Mouse (Mus musculus): Measurements from ENCODE around the gene Phyhipl. TPM values are rescaled to one million over a fixed set of nuclear protein-coding genes. Genes with fewer than 3 reads are reported as not detected.

Phyhipl gene
- total RNA-seq, 2 experiments from 2014 or later = not detected

GRCm38 (mm10) chr10:70637640-70638328 lies 18.0 kb downstream of the Phyhipl start:
- ATAC-seq (replicated peaks; ENCODE audit: poor library complexity) = no peak

GRCm38 (mm10) chr10:70635261-70635660 lies 20.5 kb downstream of the Phyhipl start:
- no peak for ATAC-seq (replicated peaks; ENCODE audit: poor library complexity)

- no peak for ATAC-seq (replicated peaks; ENCODE audit: poor library complexity)
These were observed 24.6 kb downstream of the Phyhipl start for GRCm38 (mm10) chr10:70631142-70631541.

- no peak for ATAC-seq (replicated peaks; ENCODE audit: poor library complexity)
These were observed 32.3 kb downstream of the Phyhipl start for GRCm38 (mm10) chr10:70623461-70623860.

GRCm38 (mm10) chr10:70616377-70616776 lies 39.4 kb downstream of the Phyhipl start:
- no peak for ATAC-seq (replicated peaks; ENCODE audit: poor library complexity)

- no peak for ATAC-seq (replicated peaks; ENCODE audit: poor library complexity)
These were observed 44.1 kb downstream of the Phyhipl start for GRCm38 (mm10) chr10:70611633-70612032.

- ATAC-seq (replicated peaks; ENCODE audit: poor library complexity) = no peak
These were observed 55.9 kb downstream of the Phyhipl start for GRCm38 (mm10) chr10:70599925-70600305.

- peak; percentile 48 for ATAC-seq (replicated peaks; ENCODE audit: poor library complexity)
These were observed 56.4 kb downstream of the Phyhipl start for GRCm38 (mm10) chr10:70599126-70599924.

- ATAC-seq (replicated peaks; ENCODE audit: poor library complexity) = peak; percentile 31
These were observed 57.1 kb downstream of the Phyhipl start for GRCm38 (mm10) chr10:70598516-70599125.

GRCm38 (mm10) chr10:70598081-70598515 lies 57.7 kb downstream of the Phyhipl start:
- peak; percentile 58; the same call in 1 of the 2 replicates for ATAC-seq (replicated peaks; ENCODE audit: poor library complexity)

GRCm38 (mm10) chr10:70594007-70594406 lies 61.8 kb downstream of the Phyhipl start:
- no peak for ATAC-seq (replicated peaks; ENCODE audit: poor library complexity)

- ATAC-seq (replicated peaks; ENCODE audit: poor library complexity) = no peak
These were observed 68.8 kb downstream of the Phyhipl start for GRCm38 (mm10) chr10:70586876-70587405.

- no peak for ATAC-seq (replicated peaks; ENCODE audit: poor library complexity)
These were observed 71.6 kb downstream of the Phyhipl start for GRCm38 (mm10) chr10:70584171-70584570.

- no peak for ATAC-seq (replicated peaks; ENCODE audit: poor library complexity)
These were observed 74.1 kb downstream of the Phyhipl start for GRCm38 (mm10) chr10:70581556-70582211.

- peak; percentile 44; the same call in 1 of the 2 replicates for ATAC-seq (replicated peaks; ENCODE audit: poor library complexity)
These were observed 92.1 kb downstream of the Phyhipl start for GRCm38 (mm10) chr10:70563636-70564035.

- ATAC-seq (replicated peaks; ENCODE audit: poor library complexity) = no peak
These were observed 103.2 kb downstream of the Phyhipl start for GRCm38 (mm10) chr10:70552531-70552930.

GRCm38 (mm10) chr10:70542857-70543256 lies 112.9 kb downstream of the Phyhipl start:
- no peak for ATAC-seq (replicated peaks; ENCODE audit: poor library complexity)

- ATAC-seq (replicated peaks; ENCODE audit: poor library complexity) = no peak
These were observed 115.1 kb downstream of the Phyhipl start for GRCm38 (mm10) chr10:70540456-70541195.

- no peak for ATAC-seq (replicated peaks; ENCODE audit: poor library complexity)
These were observed 116.5 kb downstream of the Phyhipl start for GRCm38 (mm10) chr10:70539251-70539650.

- no peak for ATAC-seq (replicated peaks; ENCODE audit: poor library complexity)
These were observed 118.1 kb downstream of the Phyhipl start for GRCm38 (mm10) chr10:70537694-70538093.
